Mouse (Mus musculus) testis, postnatal 10 days (tissue): ENCODE data around the gene Utf1.

Experiments
- DNase-seq: peaks from one replicate; pipeline ENCODE4 v3.0.0; 2021; ENCODE audit warnings: low spot score

The Utf1 gene

DNA sequence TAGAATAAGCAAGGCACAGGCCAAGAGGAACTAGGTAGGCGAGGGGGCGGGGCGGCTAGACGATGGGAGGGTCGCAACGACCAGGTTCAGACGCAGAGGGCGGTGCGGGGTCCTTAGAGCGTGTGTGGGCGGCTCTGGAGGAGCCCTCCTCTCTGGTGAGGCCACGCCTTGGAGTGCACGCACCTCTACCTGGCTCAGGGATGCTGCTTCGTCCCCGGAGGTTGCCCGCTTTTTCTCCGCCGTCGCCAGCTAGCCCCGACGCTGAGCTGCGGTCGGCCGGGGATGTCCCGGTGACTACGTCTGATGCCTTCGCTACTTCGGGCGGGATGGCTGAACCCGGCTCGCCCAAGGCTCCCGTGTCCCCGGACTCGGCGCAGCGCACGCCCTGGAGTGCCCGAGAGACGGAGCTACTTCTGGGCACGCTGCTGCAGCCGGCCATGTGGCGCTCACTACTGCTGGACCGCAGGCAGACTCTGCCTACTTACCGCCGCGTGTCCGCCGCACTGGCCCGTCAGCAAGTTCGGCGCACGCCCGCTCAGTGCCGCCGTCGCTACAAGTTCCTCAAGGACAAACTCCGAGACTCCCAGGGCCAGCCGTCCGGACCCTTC is at the start of gene Utf1:
Gene Utf1, plus strand, starts transcription at position 116 of the 608 bp plus-strand sequence.
- DNase-seq: peak; percentile 60

GRCm38 (mm10) chr7:139894655-139895557 is 48.7 kb upstream of the Utf1 start, which contains the start of gene Kndc1:
Kndc1 (plus strand) TSS chr7:139894696.
- peak; percentile 70 for DNase-seq

- no peak for DNase-seq
Observed at GRCm38 (mm10) chr7:139896271-139896670, 47.3 kb upstream of the Utf1 start.

GRCm38 (mm10) chr7:139896796-139897195 is 46.8 kb upstream of the Utf1 start:
- no peak for DNase-seq

GRCm38 (mm10) chr7:139898606-139899005 is 45.0 kb upstream of the Utf1 start:
- no peak for DNase-seq

- DNase-seq: no peak
Observed at GRCm38 (mm10) chr7:139899505-139899904, 44.1 kb upstream of the Utf1 start.

DNA sequence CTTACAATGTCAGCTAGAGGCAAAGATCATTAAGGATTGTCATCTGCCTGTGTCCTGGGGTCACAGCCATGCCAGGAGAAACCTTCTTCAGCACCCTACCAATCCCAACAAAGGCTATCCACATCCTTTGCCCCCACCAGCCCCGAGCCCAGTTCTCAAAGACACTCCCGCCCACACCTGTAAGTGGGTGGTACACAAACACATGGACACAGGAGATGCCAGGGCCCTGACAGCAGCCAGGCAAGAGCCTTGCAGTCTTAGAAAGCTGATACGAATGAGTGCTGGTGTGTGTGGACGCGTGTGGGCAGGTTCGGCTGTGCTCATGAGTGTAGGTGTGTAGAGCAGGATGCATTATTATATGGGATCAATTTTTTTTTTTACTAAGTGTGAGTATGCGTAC is 43.1 kb upstream of the Utf1 start:
- DNase-seq: no peak

GRCm38 (mm10) chr7:139900896-139901295 is 42.7 kb upstream of the Utf1 start:
- DNase-seq: no peak

DNA sequence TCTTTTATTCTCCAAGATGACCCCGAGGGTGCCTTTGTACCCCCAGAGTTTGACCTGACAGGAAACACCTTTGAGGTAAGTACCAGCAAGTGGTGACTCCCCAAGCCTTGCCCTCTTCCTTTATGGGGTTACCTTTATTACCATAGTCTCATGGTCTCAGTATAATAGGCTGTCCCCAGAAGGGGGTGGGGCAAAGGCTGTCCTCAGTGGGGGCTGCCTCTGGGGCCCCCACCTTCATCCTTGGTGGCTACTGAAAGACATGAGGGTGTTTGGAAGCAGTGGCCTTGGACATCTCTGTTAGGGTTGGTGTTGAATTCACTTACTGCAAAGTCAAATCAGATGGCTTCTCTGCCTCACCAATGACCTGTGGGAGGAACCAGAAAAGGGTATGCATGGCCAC is 41.6 kb upstream of the Utf1 start:
- no peak for DNase-seq

GRCm38 (mm10) chr7:139905261-139905660 is 38.3 kb upstream of the Utf1 start:
- no peak for DNase-seq

- peak; percentile 59 for DNase-seq
Observed at GRCm38 (mm10) chr7:139905661-139906060, 37.9 kb upstream of the Utf1 start.

DNA sequence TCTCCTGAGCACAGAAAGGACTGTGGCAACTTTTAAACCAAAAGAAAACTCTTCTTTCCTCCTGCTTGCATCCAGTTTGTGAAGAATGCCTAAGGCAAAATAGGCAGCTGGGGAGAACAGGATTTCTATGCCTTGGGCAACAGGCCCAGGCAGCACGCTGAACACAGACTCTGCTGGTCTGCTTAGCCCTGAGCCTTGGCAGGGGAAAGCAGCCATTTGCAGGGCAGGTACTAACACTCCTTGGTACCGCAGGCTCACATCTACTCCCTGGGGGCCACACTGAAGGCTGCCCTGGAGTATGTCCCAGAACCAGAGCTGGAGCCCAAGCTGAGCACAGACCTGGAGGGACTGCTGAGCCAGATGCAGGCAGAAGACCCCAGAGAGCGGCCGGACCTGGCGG is 35.4 kb upstream of the Utf1 start:
- DNase-seq: no peak

DNA sequence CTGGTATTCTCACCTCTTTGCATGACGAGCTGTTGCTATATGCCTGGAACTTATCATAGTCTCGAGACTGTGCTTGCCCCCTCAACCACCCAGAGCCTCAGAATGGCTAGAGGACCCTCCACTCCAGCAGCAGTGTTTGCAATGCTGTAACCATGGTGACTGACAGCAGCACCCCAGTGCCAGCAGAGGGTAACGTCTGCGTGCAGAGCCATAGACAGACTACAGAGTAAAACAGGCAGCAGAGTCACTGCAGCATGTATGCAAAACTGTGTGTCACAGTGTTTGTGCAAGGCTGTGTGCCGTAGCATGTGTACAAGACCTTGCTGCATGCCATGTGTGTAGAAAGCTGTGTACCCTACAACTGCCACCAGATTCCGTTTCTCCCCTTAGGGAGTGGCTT is 34.1 kb upstream of the Utf1 start:
- DNase-seq: no peak

DNA sequence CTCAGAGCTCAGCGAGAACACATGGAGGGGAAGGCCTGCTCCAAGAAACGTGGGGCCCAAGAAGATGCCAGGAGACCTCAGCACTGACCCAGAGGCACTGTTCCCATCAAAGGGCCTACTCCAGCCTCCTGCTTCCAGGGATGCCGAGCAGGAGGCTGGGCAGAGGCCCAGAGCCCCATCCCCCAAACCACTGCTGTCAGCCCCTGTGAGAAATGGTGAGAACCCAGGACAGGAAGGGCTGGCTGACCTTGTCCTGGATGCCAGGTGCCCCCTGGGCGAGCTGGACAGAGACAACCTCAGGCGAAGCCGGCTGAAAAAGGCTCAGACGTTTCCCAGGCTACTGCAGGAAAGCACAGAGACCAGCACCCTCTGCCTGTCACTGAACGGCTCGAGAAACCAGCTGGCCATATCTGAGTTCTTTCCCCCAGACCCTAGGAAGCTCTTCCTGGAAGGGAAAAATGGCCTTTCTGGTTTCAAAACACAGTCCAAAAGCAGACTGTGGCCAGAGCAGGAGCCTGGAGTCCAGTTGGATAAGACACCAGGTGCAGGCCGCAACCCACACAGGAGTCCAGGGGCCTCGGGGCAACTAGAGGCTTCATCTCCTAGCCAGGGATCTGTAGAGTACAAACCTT is 33.3 kb upstream of the Utf1 start:
- DNase-seq: no peak

DNA sequence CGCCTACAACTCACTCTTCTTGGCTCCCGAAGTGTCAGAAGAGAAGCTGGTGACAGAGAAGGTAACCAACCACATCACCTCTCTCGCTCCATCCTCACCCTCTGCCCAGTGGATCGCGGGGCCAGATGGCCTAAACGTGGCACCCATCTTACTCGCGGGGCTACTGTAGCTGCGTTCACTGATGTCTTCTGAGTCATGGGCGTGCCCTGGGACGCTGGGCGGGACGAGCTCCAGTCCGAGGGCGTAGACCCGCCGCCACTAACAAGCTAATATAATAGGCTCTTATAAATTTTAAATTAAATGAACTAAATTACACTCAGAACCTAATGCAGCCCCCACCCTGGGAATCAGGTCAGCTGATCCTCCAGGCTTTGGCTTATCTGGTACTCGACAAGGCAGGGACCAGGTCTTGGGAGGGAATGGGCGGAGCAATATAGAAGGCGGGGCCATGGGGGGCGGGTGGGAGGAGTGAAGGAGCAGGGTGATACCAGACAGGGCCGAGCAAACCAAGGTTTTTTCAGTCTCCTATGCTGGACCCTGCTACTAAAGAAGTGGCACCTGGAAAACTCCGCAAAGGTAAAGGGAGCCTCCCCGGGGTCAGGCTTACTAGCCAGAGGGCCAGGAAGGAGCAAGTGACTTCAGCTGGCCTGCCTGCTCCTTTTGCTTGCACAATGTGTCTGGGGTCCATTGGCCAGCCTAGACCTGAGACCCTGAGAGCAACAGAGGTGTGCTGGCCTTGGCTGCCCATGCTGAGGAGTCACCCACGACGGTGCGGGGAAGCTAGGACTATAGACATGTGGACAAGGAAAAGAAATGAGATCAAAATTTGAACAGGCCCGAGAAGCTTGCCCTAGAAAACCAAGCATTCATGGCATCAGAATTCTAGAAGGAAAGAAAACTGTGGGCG is 29.2 kb upstream of the Utf1 start:
- DNase-seq: peak; percentile 59

GRCm38 (mm10) chr7:139915646-139916257 is 27.8 kb upstream of the Utf1 start:
- DNase-seq: no peak

- no peak for DNase-seq
Observed at GRCm38 (mm10) chr7:139916345-139916744, 27.2 kb upstream of the Utf1 start.

DNA sequence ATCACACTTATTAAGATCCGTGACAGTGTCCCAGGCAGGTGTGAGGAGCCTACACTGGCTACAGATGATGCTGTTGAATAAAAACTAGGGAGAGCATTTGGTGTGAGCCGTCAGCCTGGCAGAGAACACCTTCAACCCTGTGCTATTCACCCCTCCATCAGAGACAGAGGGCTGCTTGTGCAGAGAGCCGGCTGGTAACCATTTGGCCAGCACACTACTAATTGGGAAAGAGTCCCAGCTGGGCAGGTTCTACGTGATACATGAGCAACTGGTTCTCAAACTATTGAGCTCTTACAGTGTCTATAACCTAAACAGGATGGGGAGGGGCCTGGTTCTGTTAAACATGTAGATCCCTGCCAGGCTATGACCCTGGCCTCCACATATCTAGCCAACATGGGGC is 25.3 kb upstream of the Utf1 start:
- no peak for DNase-seq

- DNase-seq: peak; percentile 78
Observed at GRCm38 (mm10) chr7:139930732-139931131, 12.9 kb upstream of the Utf1 start.

DNA sequence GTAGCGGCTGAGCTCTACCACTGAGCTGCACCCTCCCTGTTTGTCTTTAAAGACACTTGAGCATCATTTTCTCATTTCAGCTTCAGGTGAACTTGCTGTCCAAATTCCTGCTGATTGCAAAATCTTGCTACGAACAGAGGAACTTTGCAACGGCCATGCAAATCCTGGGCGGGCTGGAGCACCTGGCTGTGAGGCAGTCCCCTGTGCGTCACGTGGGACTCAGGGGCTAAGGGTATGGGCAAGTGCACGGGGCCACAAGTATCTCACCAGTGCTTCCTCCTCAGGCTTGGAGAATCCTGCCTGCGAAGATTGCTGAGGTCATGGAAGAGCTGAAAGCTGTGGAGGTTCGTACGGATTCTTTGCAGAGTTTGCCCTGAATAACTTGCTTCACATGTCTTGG is 6.9 kb upstream of the Utf1 start:
- no peak for DNase-seq

- no peak for DNase-seq
Observed at GRCm38 (mm10) chr7:139937138-139937537, 6.5 kb upstream of the Utf1 start.
